Mouse (Mus musculus): ENCODE results near the gene Mmp24.
"Not testable (repeated sequence)": the region's sequence is repeated elsewhere in the genome, so short reads cannot be mapped to it uniquely, and the experiment has no call there.

The Mmp24 gene

GRCm38 (mm10) chr2:155812637-155813036 lies 37.5 kb downstream of the Mmp24 start:
- DNase-seq (ENCODE audit: low read depth, low spot score), result no peak

GRCm38 (mm10) chr2:155814829-155815228 lies 39.7 kb downstream of the Mmp24 start:
- DNase-seq (ENCODE audit: low read depth, low spot score), result no peak

- no peak for DNase-seq (ENCODE audit: low read depth, low spot score)
These were observed 41.0 kb downstream of the Mmp24 start for GRCm38 (mm10) chr2:155816179-155816578.

GRCm38 (mm10) chr2:155817301-155818245 lies 42.4 kb downstream of the Mmp24 start:
- no peak for DNase-seq (ENCODE audit: low read depth, low spot score)

- peak; percentile 97 for DNase-seq (ENCODE audit: low read depth, low spot score)
These were observed 43.7 kb downstream of the Mmp24 start for GRCm38 (mm10) chr2:155818596-155819391.

GRCm38 (mm10) chr2:155819392-155819448 lies 44.1 kb downstream of the Mmp24 start, which contains the start of gene BC029722:
Gene BC029722 (minus strand): TSS chr2:155819426.
- DNase-seq (ENCODE audit: low read depth, low spot score), result no peak

- DNase-seq (ENCODE audit: low read depth, low spot score), result no peak
These were observed 44.5 kb downstream of the Mmp24 start for GRCm38 (mm10) chr2:155819449-155820251.

GRCm38 (mm10) chr2:155820779-155821178 lies 45.6 kb downstream of the Mmp24 start:
- DNase-seq (ENCODE audit: low read depth, low spot score), result no peak

- DNase-seq (ENCODE audit: low read depth, low spot score), result no peak
These were observed 48.6 kb downstream of the Mmp24 start for GRCm38 (mm10) chr2:155823722-155824121.

- no peak for DNase-seq (ENCODE audit: low read depth, low spot score)
These were observed 50.9 kb downstream of the Mmp24 start for GRCm38 (mm10) chr2:155825904-155826629.

- DNase-seq (ENCODE audit: low read depth, low spot score), result peak; percentile 94
These were observed 51.7 kb downstream of the Mmp24 start, which contains the start of gene Eif6 for GRCm38 (mm10) chr2:155826630-155827424. Gene Eif6 (minus strand): TSS chr2:155826925.

- no peak for DNase-seq (ENCODE audit: low read depth, low spot score)
These were observed 55.7 kb downstream of the Mmp24 start for GRCm38 (mm10) chr2:155830841-155831240.

GRCm38 (mm10) chr2:155831302-155831701 lies 56.2 kb downstream of the Mmp24 start:
- peak; percentile 33 for DNase-seq (ENCODE audit: low read depth, low spot score)

- not testable (repeated sequence) for DNase-seq (ENCODE audit: low read depth, low spot score)
These were observed 56.9 kb downstream of the Mmp24 start for GRCm38 (mm10) chr2:155832087-155832486.

- no peak for DNase-seq (ENCODE audit: low read depth, low spot score)
These were observed 59.6 kb downstream of the Mmp24 start, which contains the start of gene Fam83c for GRCm38 (mm10) chr2:155834732-155835131. Gene Fam83c (minus strand): TSS chr2:155834854.

GRCm38 (mm10) chr2:155837961-155838360 lies 62.8 kb downstream of the Mmp24 start:
- DNase-seq (ENCODE audit: low read depth, low spot score), result no peak

GRCm38 (mm10) chr2:155838961-155839360 lies 63.8 kb downstream of the Mmp24 start:
- no peak for DNase-seq (ENCODE audit: low read depth, low spot score)

- DNase-seq (ENCODE audit: low read depth, low spot score), result no peak
These were observed 71.8 kb downstream of the Mmp24 start for GRCm38 (mm10) chr2:155846930-155847329.

- DNase-seq (ENCODE audit: low read depth, low spot score), result peak; percentile 89
These were observed 73.1 kb downstream of the Mmp24 start for GRCm38 (mm10) chr2:155848291-155848690.

GRCm38 (mm10) chr2:155849464-155849863 lies 74.3 kb downstream of the Mmp24 start:
- peak; percentile 58 for DNase-seq (ENCODE audit: low read depth, low spot score)

All from ZHBTc4 (cell line).